Mouse (Mus musculus) lung, embryonic 16.5 days (tissue): ENCODE data around the gene Rbbp8nl. TPM values are rescaled to one million over a fixed set of nuclear protein-coding genes. Genes with fewer than 3 reads are reported as not detected.

Source experiments
- ATAC-seq: fragments of 200-750 bp; cut with Nextera tagmentation; 2 replicates; pipeline ENCODE4 v1.8.0; 2017; ENCODE audit warnings: low read depth, mild to moderate bottlenecking, moderate library complexity
- H3K27ac ChIP-seq: fragments of 300-500 bp; sonication (generic); 2 replicates; pipeline ENCODE4 v1.5.1; 2014; ENCODE audit warnings: mild to moderate bottlenecking, control low read depth, low read length
- H3K27me3 ChIP-seq: fragments of 300-500 bp; sonication (generic); 2 replicates; pipeline ENCODE4 v1.6.1; 2014; ENCODE audit warnings: low read depth, low read length, mixed read lengths; ENCODE audit not compliant: control insufficient read depth, insufficient read depth
- H3K36me3 ChIP-seq: fragments of 300-500 bp; sonication (generic); 2 replicates; pipeline ENCODE4 v1.6.1; 2014; ENCODE audit warnings: low read length; ENCODE audit not compliant: control insufficient read depth, insufficient read depth
- H3K4me1 ChIP-seq: fragments of 300-500 bp; sonication (generic); replicated peaks from 2 replicates; pipeline ENCODE4 v1.6.1; 2014; ENCODE audit warnings: low read length, mixed read lengths; ENCODE audit not compliant: control insufficient read depth, insufficient read depth
- H3K4me2 ChIP-seq: fragments of 300-500 bp; sonication (generic); 2 replicates; pipeline ENCODE4 v1.6.1; 2014; ENCODE audit warnings: low read depth, low read length, control low read depth
- H3K4me3 ChIP-seq: fragments of 300-500 bp; sonication (generic); 2 replicates; pipeline ENCODE4 v1.5.1; 2014; ENCODE audit warnings: mild to moderate bottlenecking, low read length, control low read depth
- H3K9ac ChIP-seq: fragments of 300-500 bp; sonication (generic); 2 replicates; pipeline ENCODE4 v1.6.1; 2014; ENCODE audit warnings: low read length, control low read depth
- H3K9me3 ChIP-seq: fragments of 300-500 bp; sonication (generic); 2 replicates; pipeline ENCODE4 v1.6.1; 2016; ENCODE audit warnings: low read length; ENCODE audit not compliant: control insufficient read depth
- WGBS: fragments of 180-500 bp; shearing (Covaris S2); extraction: QIAGEN DNeasy Blood & Tissue Kit; methylation state at CpG from one replicate; pipeline ENCODE4 v1.1.7; 2014; 5-methylcytosine and 5-hydroxymethylcytosine counted together
- polyA plus RNA-seq: library from polyadenylated mRNA; unstranded; fragments of >200 nt; fragmentation: Nextera tagmentation; extraction: Ambion mirVana; gene quantifications from 2 replicates; pipeline ENCODE4 v1.2.1, GENCODE M21; 2015

Rbbp8nl gene
- polyA plus RNA-seq, 1 experiment from 2014 or later = 2.8 TPM

DNA sequence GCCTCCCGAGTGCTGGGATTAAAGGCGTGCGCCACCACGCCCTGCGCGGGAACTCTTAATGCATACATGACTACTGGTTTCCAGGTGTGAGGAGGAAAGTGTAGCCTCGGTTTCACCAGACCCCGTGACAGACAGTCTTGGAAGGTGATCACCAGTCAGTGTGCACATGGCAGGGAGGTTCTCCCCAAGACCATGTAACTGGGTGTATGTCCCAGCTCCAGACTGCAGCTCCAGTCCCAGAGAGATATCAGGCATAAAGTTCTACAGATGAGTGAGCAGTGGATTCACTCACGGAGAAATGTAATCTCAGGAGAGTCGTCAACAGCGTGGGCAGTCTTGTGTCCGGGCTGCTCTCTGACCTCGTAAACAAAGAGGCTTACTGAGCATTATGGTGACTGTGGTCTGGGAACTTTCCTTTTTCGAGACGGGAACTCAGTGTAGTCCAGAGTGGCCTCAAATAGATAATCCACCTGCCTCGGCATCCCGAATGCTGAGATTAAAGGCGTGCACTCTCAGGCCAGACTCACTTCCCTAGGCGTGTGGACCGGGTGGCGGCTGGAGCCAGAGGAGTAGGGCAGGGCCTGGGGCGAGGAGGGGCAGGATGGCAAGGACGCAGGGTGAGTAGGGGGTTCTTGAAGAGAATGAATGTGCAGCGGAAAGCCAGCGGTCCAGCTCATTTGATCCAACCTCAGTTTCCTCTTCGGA lies 33.2 kb downstream of the Rbbp8nl start:
- peak overlapping the region; percentile 80 for H3K9ac ChIP-seq
- peaks cover 13% of the 10 kb centered on the region; the same call in 1 of the 2 replicates for H3K4me1 ChIP-seq
- peak overlapping the region; percentile 95 for H3K4me2 ChIP-seq
- H3K27ac ChIP-seq = peak overlapping the region; percentile 95
- ATAC-seq = peak; percentile 72
- WGBS = 22% methylated on average over 26 of the region's 26 CpGs
- peak overlapping the region; percentile 84 for H3K4me3 ChIP-seq
- H3K27me3 ChIP-seq = no peaks in the 10 kb centered on the region
- peaks cover 11% of the 10 kb centered on the region; the same call in 1 of the 2 replicates for H3K36me3 ChIP-seq
- no peaks in the 10 kb centered on the region for H3K9me3 ChIP-seq

DNA sequence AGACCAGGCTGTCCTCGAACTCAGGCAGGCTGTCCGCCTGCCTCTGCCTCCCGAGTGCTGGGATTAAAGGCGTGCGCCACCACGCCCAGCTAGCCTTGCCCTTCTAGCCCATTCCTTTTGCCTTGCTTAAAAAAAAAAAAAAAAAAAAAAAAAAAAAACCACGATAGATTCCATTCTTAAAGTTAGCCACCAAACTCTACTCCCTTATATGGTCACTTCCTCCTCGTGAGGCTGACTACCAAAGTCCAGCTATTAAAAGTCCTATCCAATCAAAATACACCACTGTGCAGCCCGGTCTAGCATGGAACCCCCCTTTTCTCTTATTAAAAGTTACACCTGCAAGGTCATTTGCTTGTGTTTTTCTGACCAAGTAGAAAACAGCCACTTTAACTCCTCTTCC lies 34.0 kb downstream of the Rbbp8nl start:
- peaks cover 8% of the 10 kb centered on the region; the same call in 1 of the 2 replicates for H3K36me3 ChIP-seq
- H3K4me3 ChIP-seq = no peak overlapping the region
- ATAC-seq = no peak
- no peaks in the 10 kb centered on the region for H3K27me3 ChIP-seq
- WGBS = 83% methylated on average over 9 of the region's 9 CpGs
- H3K4me1 ChIP-seq = peaks cover 13% of the 10 kb centered on the region; the same call in 1 of the 2 replicates
- H3K27ac ChIP-seq = no peak overlapping the region
- H3K9ac ChIP-seq = no peak overlapping the region
- H3K4me2 ChIP-seq = no peak overlapping the region
- H3K9me3 ChIP-seq = no peaks in the 10 kb centered on the region

DNA sequence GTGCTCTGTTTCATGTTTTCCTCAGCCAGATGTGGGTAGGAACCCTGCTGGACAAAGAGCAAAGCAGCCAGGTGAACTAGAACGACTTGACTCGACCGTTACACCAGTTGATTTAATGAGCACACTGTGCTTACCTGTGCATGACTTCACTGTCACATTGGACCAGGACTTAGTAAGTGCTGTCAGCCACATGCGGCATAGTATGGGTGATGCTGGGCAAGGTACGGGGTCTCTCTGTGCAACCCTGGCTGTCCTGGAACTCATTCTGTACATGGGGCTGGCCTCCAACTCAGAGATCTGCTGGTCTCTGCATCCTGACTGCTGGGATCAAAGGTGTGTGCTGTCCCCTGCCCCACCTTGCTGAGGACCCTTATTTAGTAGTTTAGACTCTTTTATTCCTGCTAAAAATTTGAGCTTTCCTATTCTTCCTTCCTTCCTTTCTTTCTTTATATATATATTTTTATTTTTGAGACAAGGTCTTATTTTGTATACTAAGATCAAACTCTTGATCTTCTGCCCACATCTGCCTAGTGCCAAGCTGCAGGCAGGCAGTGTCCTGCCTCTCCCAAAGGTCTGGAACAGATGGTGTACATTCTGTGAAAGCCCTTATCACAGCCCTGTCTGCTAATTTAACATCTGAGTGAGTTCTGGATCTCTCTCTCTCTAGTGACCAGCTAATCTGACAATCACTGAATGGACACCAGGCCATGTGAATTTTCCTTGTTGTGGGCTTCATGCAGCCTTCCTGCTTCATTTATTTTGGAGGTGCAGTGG lies 35.1 kb downstream of the Rbbp8nl start:
- H3K4me1 ChIP-seq = peaks cover 13% of the 10 kb centered on the region; the same call in 1 of the 2 replicates
- no peaks in the 10 kb centered on the region for H3K27me3 ChIP-seq
- ATAC-seq = no peak
- H3K4me3 ChIP-seq = no peak overlapping the region
- peaks cover 6% of the 10 kb centered on the region; the same call in 1 of the 2 replicates for H3K36me3 ChIP-seq
- no peak overlapping the region for H3K27ac ChIP-seq
- 89% methylated on average over 5 of the region's 5 CpGs for WGBS
- no peaks in the 10 kb centered on the region for H3K9me3 ChIP-seq
- no peak overlapping the region for H3K4me2 ChIP-seq
- no peak overlapping the region for H3K9ac ChIP-seq

DNA sequence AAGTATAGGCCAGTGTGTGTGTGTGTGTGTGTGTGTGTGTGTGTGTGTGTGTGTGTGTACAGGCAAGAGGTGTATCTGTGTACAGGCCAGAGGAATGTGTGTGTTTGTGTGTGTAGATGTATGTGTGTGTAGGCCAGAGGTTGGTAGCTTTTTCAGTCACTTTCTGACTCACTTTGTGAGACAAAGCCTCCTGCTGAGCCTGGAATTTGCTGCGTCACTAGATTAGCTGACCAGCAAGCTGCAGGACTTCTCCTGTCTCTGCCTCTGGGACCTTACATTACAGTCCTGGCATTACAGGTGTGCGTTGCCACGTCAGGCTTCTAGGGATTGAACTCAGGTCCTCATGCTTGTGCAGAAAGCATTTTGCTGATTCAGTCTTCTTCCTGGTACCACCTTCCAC lies 37.8 kb downstream of the Rbbp8nl start:
- ATAC-seq = 0 out of 2 replicates have a peak, but pooled peaks have one; percentile 17

DNA sequence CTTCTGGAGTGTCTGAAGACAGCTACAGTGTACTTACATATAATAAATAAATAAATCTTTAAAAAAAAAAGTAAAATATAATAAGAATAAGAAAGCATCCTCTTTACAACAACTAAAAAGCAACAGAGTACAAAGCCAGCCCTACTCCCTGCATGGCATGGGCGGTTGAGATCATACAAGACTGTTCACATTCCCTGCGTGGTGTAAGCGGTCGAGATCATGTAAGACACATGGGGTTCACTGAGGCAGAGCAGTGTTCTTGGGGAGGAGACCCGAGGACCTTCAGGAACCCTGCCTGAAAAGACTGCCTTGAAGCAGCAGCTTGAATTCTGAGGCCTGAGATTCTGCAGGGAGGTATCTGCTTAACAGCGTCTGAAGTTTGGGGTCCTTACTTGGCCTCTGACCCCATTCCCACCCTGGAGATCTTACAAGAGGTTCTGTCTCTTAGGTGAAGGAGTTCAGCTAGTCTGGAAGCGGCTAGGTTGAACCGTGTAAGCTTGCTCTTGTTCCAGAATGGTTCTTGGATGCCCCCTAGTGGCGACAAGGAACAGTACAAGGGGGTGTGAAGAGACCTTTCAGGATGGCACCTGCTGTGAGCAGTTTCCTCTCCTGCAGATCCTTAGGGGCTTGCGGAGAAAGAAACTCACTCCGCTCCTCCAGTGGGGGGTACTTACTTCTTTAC lies 38.6 kb downstream of the Rbbp8nl start:
- Histone ChIP-seq H3K9ac (peak overlapping the region; percentile 32; the same call in 1 of the 2 replicates), H3K4me2 (no peak overlapping the region), H3K27me3 (no peaks in the 10 kb centered on the region), H3K4me3 (no peak overlapping the region), H3K36me3 (no peaks in the 10 kb centered on the region), H3K9me3 (no peaks in the 10 kb centered on the region), H3K4me1 (peaks cover 4% of the 10 kb centered on the region; the same call in 1 of the 2 replicates), H3K27ac (no peak overlapping the region)
- WGBS = 23% methylated on average over 11 of the region's 11 CpGs
- peak; percentile 89 for ATAC-seq

More for the DNA sequence above, 37.8 kb downstream of the Rbbp8nl start:
- H3K27ac ChIP-seq = no peak overlapping the region
- H3K4me1 ChIP-seq = peaks cover 9% of the 10 kb centered on the region; the same call in 1 of the 2 replicates
- H3K4me2 ChIP-seq = no peak overlapping the region
- H3K36me3 ChIP-seq = no peaks in the 10 kb centered on the region
- H3K9ac ChIP-seq = no peak overlapping the region
- 45% methylated on average over 3 of the region's 3 CpGs for WGBS
- H3K27me3 ChIP-seq = no peaks in the 10 kb centered on the region
- no peak overlapping the region for H3K4me3 ChIP-seq
- H3K9me3 ChIP-seq = no peaks in the 10 kb centered on the region

DNA sequence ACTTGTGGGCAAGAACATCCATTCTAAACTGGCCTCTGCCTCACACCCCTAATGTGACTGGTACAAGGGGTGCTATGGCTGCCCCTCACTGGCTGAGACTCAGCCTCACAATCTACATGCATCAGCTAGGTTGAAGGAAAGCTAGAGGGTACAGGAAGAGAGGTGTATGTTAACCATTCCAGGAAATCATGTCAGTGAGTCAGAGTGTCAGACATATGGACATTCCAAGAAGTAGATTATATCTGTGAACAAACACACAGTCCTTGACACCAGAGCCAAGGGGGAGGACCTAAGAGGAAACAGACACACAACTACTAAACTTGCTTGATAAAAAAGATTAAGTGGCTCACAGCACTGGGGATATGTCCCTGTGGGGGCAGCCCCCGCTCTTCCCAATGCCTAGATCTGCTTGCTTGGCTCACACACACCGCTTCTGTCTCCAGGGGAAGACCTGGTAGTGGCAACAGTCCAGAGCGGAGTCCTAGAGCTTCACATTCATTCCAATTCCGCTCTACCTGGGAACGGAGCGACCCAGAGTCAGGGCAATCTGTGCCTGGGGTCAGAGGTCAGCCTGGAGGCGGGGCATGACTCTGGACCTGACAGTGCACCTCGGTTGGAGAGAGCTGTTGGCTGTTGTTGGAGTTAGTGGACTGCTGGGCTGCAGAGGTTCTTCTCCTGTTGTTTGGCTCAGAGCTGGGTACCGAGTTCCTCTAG lies 40.6 kb downstream of the Rbbp8nl start:
- no peak overlapping the region for H3K27ac ChIP-seq
- H3K9me3 ChIP-seq = no peaks in the 10 kb centered on the region
- no peak overlapping the region for H3K9ac ChIP-seq
- peak; percentile 17; the same call in 1 of the 2 replicates for ATAC-seq
- 52% methylated on average over 9 of the region's 9 CpGs for WGBS
- H3K4me3 ChIP-seq = no peak overlapping the region
- H3K4me1 ChIP-seq = peaks cover 4% of the 10 kb centered on the region; the same call in 1 of the 2 replicates
- no peaks in the 10 kb centered on the region for H3K36me3 ChIP-seq
- no peak overlapping the region for H3K4me2 ChIP-seq
- H3K27me3 ChIP-seq = no peaks in the 10 kb centered on the region

DNA sequence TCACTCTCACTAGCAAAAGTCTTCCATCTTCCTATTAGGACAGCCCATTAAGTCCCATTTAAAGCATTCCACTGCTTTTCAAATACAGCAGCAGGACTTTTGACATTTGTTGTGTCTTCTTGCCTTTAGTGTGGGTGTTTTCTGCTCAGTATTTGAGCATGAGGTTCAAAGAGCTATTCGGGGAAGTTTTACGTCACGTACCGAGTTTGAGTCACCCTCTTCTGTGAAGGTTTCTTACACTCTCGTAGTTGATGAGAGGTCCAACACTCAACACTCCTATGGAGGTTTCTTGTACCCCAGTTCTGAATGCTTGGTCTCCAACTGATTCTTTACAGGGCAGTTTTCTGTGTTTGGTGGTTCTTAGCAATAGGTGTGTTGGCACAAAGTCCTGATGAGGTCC lies 41.8 kb downstream of the Rbbp8nl start:
- H3K4me3 ChIP-seq = no peak overlapping the region
- no peak overlapping the region for H3K27ac ChIP-seq
- no peaks in the 10 kb centered on the region for H3K27me3 ChIP-seq
- peaks cover 4% of the 10 kb centered on the region; the same call in 1 of the 2 replicates for H3K4me1 ChIP-seq
- no peak overlapping the region for H3K9ac ChIP-seq
- H3K4me2 ChIP-seq = no peak overlapping the region
- no peak for ATAC-seq
- H3K36me3 ChIP-seq = no peaks in the 10 kb centered on the region
- WGBS = 77% methylated on average over 5 of the region's 5 CpGs
- no peaks in the 10 kb centered on the region for H3K9me3 ChIP-seq

DNA sequence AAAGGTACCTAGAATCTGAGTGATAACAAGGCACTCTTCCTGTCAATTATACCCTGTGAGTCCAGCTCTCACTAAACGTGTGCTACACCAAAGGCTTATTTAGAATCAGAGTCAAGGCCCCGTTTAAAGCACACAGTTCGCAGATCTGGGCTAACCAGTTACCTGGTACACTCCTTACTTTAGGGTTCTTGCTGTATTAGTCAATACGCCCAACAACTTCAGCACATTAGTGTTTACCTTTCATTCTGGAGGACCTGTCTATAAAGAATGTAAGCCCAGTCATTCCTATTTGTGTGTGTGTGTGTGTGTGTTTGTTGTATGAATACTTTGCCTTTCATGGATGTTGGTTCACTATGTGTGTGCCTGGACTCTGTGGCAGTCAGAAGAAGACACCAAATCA lies 46.6 kb downstream of the Rbbp8nl start:
- no peak overlapping the region for H3K9ac ChIP-seq
- no peaks in the 10 kb centered on the region for H3K4me1 ChIP-seq
- H3K4me3 ChIP-seq = no peak overlapping the region
- H3K27ac ChIP-seq = 0 out of 2 replicates have a peak overlapping the region, but pooled peaks have one; percentile 16
- WGBS = 60% methylated on average over 4 of the region's 4 CpGs
- no peak overlapping the region for H3K4me2 ChIP-seq
- peaks cover 5% of the 10 kb centered on the region; the same call in 1 of the 2 replicates for H3K9me3 ChIP-seq
- peak; percentile 73 for ATAC-seq
- H3K36me3 ChIP-seq = no peaks in the 10 kb centered on the region
- H3K27me3 ChIP-seq = no peaks in the 10 kb centered on the region
